Mouse (Mus musculus): ENCODE data around the gene Cacng5.

Cacng5 gene

DNA sequence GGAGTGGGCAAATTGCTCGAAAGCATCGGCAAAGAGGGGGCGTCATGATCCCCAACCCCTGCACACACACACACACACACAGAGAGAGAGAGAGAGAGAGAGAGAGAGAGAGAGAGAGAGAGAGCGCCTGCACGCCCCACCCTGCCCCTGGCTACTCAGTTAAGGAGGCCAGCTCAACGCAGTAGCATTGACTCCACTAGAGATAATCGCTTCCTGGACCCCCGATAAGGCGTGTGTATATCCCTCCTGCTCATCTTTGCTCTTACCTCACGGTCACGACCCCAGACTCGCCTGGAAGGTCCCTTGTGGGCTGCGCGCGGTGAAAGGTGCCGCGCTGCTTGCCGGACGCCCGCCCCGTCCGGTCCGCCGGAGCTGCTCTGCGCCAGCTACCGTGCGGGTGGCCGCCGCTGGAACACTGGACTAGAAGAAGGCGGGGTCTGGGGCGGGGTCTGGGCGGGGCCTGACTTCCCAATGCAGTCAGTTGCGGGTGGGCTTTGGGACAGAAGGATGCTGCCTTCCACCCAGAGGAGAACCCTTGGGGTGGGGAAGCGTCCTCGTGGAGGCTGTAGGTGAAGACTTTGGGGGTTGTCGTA, at the start of gene Cacng5:
Cacng5 (minus strand) TSS at position 422 of the 593 bp plus-strand sequence.
- DNase-seq (ENCODE audit: low read depth, low spot score) = no peak

DNA sequence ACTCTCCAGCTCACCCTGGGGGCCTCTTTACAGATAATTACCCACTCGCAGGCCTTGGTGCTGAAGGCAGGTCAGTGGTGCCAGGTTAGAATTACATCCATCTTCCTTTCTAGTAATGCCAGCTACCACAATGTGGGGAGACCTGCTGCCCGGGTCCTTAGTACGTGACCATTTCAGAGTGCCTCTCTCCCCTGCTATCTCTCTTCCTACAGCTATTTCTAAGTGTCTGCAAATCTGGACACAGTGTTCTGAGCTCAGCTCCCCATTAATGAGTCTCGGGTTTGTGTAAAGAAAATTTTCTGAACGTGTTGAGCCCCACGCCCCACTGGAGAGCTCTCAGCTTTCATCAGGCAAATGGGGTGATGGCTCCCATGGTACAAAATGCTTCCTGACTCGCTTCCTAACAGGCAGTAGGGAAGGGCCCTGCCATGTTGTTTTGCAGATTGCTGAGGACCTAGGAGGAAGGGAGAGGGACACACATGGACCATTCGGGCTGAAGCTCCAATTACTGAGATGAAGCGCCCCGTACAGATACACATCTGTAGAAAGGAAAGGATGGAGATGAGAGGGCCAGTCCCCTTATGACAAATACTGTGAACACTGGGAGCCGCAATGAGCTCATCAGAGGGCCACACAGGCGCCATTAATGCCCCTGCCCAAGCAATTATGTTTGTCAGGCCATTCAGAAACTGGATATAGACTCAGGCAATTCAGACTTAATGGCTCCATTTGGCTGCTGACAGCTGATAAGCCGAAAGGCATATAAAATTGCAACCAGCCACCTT, 42.9 kb upstream of the Cacng5 start:
- no peak for DNase-seq (ENCODE audit: low read depth, low spot score)

DNA sequence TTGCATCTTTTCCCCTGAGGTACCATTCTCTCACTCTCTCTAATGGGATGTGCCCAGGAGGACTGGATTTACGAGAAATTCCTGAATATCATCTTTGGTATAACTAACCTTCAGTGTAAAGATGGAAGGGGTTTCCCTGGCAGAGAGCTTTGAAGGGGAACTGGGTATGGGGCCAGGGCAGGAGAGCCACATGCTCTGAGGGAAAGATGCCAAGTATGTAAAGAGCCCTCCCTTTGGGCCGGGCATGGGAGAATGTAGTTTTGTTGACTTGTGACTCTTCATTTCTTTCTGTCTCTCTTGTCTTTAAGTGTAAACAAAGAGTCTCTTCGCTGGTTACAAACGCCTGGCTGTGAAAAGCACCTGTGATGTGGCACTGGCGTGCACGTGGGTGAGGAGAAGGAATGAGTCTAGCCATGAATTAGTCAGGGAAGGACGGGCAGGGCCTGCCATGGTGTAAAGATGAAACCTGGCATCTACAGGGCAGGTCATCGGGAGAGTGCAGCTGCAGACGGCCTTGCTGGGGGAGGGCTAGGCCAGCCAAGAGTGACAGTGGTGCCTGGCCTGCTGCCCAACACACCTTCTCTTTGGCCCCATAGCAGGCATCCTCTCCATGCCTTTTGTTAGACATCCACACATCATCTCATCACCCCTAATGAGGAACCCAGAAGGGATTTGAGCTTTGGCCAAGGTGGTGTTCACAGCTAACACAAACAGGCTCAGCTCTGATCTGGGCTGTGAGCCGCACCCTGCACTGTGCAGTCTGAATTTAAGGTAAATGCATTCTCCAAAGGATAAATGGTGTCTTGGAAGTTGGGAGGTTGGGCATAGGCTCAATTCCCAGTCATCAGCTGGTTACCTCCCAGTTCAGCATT, 40.6 kb upstream of the Cacng5 start:
- DNase-seq (ENCODE audit: low read depth, low spot score) = no peak

DNA sequence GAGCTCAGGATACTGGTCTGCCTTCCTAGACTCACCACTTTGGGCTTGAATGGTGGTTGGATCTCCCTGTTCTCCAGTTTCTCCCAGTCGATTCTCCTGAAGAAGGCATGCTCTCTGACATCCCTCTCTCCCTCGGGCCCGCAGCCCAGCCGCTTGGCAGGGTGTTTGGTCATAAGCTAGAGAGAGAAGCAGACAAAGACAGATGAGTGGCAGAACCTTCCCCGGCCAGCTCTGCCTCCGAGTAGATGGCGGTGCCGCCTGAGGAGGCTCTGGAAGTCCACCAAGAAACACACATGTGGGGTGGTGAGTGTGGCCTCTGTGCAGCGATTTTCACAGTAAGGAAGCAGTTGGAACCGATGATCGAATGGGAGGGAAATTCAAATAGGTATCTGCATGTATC, 36.6 kb upstream of the Cacng5 start:
- no peak for DNase-seq (ENCODE audit: low read depth, low spot score)

DNA sequence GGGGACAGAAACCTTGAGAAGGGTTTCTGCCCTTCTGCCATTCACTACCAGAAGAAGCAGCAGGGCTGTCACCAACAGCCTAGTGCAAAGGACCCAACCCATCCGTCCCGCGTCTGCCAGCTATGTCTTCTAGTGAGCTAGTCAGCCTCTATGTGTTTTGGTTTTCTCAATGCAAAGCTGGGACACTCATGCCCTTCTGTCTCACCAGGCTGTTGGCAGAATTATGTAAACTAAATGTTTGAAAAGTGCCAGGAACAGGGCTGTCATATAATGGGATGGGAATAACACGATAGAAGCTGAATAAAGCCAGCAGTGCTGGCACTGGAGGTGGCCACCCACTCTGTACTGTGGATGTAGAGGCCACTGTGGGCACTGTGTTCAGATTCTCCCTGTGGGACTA, 35.8 kb upstream of the Cacng5 start:
- no peak for DNase-seq (ENCODE audit: low read depth, low spot score)

DNA sequence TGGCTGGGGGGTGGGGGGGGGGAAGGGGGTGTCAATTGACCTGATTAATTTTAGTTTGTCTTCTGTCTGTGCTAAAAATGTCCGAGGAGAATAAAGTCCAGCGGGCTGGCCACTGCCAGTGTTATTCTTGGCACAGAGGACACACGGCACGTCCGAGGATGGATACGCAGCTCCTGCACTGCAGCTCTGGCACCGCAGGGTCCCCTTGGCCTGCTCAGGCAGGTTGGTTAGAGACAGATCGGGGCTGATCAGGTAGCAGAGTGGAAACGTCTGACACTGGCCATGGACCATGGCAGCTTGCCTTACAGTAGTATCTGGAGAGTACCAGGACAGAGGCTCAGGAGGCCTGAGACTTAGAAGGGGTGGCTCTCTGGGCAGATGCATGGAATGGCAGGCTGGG, 35.4 kb upstream of the Cacng5 start:
- peak; percentile 26 for DNase-seq (ENCODE audit: low read depth, low spot score)

DNA sequence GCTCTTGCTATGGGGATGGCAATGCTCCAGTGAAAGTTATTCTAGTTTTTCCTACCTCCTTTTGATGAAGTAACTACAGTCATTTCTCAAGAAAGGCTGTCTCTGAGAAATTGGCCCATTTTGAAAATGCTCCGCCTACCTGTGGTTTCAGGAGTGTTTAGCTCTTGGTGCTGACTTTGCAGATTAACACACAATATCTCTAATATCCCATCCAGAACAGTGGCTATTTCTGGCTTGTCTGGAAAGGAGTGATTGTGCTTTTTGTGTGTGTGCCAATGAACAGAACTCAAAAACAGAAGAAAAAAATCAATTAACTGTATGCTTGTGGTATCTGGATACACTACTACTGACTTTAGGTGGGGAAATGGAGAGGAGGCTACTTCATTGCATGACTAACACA, 33.1 kb upstream of the Cacng5 start:
- DNase-seq (ENCODE audit: low read depth, low spot score) = no peak

DNA sequence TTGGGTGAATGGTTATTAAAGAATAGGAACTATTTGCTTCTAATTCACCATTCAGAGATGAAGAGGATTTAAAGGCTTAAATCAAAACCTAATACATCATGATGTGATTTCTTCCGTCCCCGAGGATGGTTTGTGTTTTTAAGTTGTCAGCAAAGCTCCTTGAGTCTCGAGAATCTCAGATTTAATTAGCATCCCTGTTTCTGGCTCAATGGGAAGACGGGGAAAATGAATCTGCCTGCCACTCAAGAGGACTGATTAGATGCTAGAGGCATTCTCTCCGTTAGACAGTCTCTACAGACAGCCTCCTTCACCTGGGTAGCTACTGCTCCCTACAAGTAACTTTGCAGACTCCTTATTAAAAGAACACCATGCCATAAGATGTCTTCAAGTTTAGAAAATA, 32.0 kb upstream of the Cacng5 start:
- no peak for DNase-seq (ENCODE audit: low read depth, low spot score)

DNA sequence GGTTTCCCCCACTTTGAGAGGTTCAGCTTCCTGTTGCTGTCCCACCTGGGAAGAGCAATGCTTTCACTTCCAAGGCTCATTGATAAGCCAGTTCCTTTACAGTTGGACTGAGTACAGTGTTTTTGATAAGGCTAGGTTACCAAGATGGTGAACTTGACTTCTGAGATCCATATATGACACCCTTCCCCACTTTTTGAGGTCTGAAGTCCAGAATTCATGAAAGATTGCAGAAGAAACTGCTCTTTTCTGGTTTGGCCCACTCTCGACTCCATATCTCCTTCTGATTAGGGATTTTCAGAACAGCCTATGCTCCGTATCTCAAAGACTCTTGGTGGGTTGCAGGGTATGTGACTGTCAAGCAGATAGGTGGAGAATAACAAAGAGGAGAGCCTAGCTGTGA, 22.1 kb upstream of the Cacng5 start:
- DNase-seq (ENCODE audit: low read depth, low spot score) = no peak

DNA sequence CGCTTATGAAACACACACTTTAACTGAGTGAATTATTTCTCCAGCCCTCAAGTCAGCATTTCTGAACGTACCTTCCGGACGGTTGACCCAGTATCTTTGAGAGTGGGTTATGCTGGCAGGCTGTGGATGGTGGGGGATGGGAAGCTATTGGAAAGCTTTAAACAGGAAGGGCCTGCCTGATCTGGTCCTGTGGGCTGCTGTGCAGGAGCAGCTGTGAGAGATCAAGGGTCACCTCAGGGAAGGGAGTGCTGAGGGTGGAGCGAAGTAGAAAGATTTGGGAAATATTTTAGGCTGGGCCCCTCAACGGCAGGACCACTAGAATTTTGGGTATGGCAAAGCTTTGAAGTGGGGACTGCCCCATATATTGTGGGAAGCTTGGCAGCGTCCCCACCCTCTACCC, 16.9 kb upstream of the Cacng5 start:
- no peak for DNase-seq (ENCODE audit: low read depth, low spot score)

DNA sequence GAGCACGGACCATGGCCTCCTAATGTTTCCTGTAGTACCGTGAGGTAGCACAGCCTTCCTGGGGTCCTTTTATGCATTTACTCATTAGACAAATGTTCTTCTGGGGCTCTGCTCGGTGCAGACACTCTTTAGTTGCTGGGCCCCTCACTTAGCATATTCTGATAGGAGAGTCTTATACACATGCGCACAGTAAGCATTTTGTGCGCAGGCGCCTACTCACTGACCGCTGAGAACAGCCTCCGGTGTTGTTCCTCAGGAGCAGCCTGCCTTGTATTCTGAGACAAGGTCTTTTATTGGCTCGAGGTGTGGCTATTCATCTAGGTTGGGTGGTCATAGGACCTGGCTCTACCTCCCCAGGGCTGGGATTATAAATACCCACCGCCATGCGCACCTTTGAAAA, 16.4 kb upstream of the Cacng5 start:
- DNase-seq (ENCODE audit: low read depth, low spot score) = no peak

DNA sequence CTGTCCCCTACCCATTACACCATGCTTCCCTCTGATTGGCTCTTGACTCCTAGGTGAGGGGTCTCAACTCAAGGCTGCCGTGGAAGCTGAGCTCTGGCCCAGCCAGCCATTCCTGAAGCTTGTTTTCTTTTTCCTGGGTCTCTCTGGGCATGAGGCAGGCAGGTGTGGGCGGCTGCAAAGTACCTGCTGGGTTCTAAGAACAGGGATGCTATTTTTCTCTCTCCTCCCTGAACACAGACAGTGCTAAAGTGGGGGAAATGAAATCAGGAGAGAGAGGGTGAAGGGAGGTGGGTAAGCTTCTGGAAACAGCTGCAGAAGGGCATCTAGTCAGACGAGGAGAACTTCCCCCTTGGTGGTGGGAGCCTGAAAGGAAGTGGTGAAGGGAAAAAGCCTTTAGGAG, 14.9 kb upstream of the Cacng5 start:
- DNase-seq (ENCODE audit: low read depth, low spot score) = no peak

DNA sequence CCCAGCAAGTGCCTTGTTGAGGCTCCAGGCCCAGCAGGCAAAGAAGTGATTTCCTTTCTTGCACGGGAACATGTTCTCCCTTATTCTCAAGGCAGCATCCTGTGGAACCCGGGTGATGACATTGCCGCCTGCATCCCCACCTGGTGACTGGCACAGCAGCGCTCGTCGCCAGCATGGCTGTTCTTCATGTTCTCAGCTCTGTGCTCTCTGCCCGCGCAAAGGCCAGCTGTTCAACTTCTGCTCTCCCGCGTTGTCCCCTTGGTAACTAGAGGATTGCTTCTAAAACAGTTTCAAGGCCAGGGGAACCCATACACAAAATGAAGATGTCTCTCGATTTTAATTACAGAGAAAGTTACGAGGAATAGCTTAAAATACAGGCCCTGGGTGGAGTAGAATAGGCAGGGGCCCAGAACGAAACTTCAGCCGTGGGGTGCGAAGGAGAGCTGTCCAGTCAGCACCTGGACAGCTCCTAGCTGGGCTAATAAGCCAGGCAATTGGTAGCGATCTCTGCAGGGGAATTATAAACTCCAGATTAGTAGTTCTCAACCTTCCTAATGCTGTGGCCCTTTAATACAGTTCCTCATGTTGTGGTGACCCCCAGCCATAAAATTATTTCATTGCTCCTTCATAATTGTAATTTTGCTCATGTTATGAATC, 5.1 kb upstream of the Cacng5 start:
- DNase-seq (ENCODE audit: low read depth, low spot score) = no peak

DNA sequence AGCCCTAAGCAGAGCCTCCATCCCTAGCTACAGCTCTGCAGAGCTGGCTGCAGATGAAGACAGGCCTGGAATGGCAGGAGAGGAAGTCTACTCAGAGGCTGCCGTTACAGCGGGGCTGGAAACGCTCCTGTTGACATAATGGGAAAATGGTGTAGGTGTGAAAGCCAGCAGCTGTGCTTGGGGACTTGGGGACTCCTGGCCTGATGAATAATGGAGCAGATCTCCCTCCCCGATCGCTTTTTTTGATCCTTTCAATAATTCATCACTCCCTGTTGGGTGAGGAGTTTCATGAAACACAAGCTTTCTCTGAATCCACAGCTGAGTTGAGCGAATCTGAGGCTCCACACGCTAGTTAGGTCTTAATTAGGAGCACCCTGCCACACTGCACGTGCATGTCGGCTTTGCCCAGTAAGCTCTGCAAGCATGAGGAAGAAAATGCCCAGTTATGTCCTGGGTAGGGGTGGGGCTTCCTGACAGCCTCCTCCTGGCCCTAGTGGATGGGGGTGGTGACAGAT, 2.9 kb upstream of the Cacng5 start:
- no peak for DNase-seq (ENCODE audit: low read depth, low spot score)

DNA sequence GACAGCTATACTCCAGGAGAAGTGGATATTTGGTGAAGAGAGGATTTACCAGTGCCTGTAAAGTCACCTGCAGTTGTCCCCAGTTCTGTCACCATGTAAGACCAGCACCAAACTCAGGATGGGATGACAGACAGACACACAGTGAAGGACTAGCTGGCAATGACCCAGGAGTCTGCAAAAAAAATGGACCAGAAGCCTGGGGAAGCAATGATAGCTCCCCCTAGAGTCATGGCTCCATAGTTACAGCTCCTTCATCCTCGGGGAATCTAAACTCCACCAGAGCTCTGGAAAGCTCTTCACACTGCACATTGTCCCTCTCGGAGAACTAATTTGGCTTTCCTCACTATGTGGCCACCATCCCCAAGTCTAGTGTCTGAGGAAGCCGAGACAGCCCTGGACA, 1.5 kb downstream of the Cacng5 start:
- no peak for DNase-seq (ENCODE audit: low read depth, low spot score)

DNA sequence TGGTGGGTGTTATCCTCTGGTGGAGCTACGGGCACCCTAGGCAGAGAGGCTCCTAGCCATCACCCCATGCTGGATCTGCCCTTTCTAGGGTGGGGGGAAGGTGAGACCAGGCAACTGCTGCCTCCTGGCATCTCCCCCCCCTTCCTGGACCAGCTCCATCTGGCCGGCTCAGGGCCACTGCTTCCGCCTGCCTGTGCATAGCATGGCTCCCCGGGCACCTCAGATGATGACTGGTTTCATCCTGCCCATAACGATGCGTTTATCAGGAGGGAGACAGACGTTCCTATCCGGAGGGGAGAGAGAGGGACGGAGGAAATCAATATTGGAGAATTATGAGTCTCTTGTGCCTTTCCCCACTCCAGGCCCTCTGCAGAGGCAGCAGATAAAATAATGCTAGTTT, 9.5 kb downstream of the Cacng5 start:
- DNase-seq (ENCODE audit: low read depth, low spot score) = no peak

DNA sequence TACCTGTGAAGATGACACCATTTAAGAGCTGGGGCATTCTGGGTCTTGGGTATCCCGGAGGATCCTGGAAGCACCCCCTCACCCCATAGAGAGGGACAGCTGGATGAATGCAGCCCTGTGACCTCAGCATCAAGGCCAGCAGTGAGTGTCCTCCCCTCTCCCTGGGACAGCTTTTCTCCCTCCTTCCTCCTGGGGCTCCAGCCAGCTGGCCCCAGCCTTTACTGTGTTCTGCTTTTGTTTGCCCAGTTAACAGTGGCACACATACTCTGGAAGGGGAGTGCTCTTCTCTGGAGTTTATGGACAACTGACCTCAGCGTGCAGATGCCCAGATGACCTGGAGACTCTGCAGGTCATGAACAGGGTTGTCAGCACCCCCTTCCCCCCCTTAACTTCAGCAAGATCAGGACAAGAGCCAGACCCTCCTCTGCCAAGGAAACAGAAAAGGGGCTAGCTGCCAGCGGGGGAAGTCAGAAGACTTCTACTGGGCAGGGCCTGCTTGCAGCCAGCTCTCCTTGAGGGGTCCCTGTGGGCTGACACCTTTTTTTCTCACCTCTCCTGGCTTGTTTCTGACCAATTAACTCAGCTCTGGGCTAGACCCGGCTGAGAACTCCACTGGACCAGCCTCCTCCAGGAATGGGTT, 10.8 kb downstream of the Cacng5 start:
- DNase-seq (ENCODE audit: low read depth, low spot score) = no peak

DNA sequence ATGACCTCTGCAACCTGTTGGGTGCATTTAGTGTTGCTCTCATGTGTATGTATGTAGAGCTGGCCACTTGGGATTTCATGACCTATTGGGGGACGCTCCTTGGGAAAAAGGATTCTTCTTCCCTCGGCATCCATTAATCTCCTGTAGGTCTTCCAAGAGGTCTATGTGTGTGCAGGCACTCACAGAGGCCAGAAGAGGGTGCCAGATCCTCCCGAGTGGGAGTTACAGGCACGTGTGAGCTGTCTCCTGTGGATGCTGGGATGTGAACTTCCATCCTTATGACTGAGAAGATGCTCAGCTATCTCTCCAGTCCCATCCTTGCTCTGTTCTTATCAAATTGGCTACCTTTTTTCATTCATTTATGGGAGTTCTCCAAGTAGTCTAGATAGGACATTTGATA, 14.4 kb downstream of the Cacng5 start:
- DNase-seq (ENCODE audit: low read depth, low spot score) = no peak

DNA sequence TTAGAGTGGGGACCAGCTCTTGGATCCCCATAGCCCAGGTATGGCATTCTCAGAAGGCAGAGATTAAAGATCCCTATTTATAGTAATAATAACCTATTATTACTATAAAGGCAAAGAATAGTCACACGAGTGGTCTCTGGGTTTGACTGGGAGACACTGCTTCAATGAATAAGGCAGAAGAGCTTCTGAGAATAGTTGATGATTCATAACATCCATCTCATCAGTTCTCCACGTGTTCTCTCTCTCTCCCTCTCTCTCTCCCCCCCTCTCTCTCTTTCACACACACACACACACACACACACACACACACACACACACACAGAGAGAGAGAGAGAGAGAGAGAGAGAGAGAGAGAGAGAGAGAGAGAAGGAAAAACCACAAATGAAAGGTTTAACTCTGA, 16.2 kb downstream of the Cacng5 start:
- no peak for DNase-seq (ENCODE audit: low read depth, low spot score)

DNA sequence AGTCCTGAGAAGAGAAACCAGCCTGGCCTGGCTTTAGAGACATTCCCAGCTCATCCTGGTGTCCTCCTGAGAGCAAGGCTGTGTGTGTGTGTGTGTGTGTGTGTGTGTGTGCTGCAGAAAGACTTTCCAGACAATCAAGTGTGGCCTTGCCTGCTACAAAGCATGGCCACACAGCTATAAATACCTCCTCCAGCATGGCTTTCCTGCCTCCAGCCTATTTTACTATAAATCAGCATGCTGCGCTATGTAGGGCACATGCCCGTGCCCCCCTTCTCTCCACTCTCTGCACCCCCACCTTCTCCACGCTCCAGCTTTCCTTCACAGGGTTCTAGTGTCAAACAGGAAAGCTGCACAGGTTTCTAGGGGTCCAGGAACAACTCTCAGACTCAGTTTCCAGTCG, 19.2 kb downstream of the Cacng5 start:
- DNase-seq (ENCODE audit: low read depth, low spot score) = no peak

DNA sequence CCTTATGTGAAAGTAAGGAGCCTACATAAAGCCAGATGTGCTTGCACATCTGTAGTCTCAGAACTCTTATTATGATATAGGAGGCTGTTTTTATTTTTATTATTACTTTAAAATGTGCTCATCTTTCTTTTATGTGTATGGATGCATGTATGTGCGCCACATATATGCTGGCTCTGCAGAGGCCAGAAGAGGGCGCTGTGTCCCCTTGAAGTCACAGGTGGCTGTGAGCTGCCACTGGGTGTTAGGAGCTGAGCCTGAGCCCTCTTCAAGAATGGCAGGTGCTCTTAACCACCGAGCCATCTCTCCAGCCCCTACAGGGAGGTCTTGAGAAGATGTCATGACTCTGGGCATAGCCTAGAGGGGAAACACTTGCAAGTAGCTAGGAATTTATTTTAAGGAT, 23.5 kb downstream of the Cacng5 start:
- no peak for DNase-seq (ENCODE audit: low read depth, low spot score)
